Mouse (Mus musculus): ENCODE measurements around the gene Uchl4. TPM values are rescaled to one million over a fixed set of nuclear protein-coding genes. Genes with fewer than 3 reads are reported as not detected.

Gene Uchl4
- 0.50 and 1.1 TPM in 2 replicates for total RNA-seq (2023)

GRCm38 (mm10) chr9:64234768-64235435 lies at the start of gene Uchl4:
Uchl4 (plus strand) TSS chr9:64235201.

DNA sequence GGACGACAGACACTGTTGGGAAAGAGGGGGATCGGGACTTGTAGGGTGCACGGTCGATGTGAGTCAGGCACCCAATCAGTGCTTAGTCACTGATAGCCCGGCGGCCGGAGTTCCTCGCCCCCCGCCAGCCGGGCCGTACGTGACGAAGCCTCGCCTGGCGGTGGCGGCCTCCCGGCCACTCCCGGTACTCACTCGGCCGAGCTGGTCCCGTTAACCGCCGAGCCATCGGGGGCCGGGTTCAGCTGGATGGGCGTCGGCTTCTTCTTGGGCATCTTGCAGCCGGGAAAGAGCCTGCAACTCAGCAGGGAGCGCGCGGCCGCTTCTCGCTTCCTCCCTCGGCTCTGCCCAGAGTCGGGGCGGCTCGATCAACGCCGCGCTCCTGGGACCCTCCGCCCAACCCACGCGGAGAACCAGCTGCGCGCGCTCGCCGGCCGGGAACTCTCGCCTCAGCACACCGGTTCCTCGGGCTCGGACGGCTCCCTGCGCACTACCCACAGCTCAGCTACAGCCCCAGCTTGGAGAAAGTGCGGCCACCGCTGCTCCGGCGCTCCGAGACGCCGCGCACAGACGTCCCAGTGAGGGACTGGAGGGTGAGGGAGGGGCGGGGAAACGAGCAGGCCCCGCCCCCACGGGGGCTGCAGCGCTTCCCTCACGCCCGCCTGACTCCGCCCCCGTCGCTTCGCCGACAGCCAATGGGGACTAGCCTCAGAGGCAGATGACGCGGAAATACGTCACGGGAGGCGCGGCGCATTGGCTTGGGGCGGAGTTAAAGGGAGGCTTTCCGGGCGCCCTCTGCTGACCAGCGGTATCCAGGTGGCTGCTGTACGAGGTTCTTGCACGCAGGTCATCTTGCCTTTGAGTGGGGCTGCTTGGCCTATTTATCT lies 18.3 kb downstream of the Uchl4 start, which contains the start of gene Map2k1:
TSS of gene Map2k1 (minus strand) at position 611 of the 884 bp plus-strand sequence.

DNA sequence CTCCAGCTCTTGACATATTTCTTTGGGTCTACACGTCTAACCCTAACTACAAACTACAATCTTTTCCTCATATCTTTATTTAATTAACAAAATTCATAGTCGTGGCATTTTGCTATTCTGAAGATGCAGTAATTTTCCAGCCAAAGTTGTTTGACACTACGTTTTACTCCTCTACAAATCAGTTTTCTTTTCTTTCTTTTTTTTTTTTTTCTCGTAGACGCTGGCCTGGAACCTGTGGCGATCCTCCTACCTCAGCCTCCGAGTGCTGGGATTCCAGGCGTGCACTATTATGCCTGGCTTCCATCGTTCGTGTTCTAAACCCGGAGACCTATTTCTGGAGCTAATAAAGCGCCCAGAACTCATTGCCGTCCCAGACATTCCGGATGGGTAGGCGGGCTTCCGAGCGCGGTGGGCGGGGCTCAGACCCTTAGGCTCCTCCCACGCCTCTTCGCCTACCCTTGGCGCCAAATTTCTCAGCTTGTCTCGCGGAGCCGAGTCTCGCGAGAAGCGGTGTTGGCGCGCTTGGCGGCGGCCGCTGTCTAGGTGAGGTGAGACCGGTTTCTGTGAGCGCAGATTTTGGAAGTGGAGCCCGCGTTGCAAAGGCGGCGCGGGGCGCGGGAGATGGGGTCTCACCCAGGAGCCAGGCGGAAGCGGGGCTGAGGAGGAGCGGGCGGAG lies 46.2 kb downstream of the Uchl4 start, which contains the start of gene Tipin:
TSS of gene Tipin (plus strand) at position 477 of the 676 bp plus-strand sequence.

Other genes with a start within 250 kb of the Uchl4 start
- 1.9 and 3.9 TPM in 2 replicates for gene Smad6, start 213.1 kb upstream of the Uchl4 start, total RNA-seq (2023)
- not detected in 2 replicates for gene Lctl, start 118.1 kb upstream of the Uchl4 start, total RNA-seq (2023)
- gene Zwilch, start 62.1 kb upstream of the Uchl4 start, total RNA-seq (2023) = 10.8 and 25.1 TPM in 2 replicates
- 482 and 543 TPM in 2 replicates for gene Rpl4, start 61.8 kb upstream of the Uchl4 start, total RNA-seq (2023)
- gene Snapc5, start 55.9 kb upstream of the Uchl4 start, total RNA-seq (2023) = 24.3 and 31.0 TPM in 2 replicates
- 71.7 and 86.4 TPM in 2 replicates for gene Map2k1, start 18.4 kb downstream of the Uchl4 start, total RNA-seq (2023)
- 19.9 and 29.5 TPM in 2 replicates for gene Tipin, start 46.4 kb downstream of the Uchl4 start, total RNA-seq (2023)
- gene Dis3l, start 106.1 kb downstream of the Uchl4 start, total RNA-seq (2023) = 9.5 and 11.7 TPM in 2 replicates
- gene Megf11, start 150.4 kb downstream of the Uchl4 start, total RNA-seq (2023) = not detected in 2 replicates

All from neutrophil, adult 65 days (primary cell).